Mouse (Mus musculus) adrenal gland (tissue): Measurements from ENCODE around the gene Plppr5.

ENCODE experiments used
- intact Hi-C: fragments of 180-260 bp; cut with DNase I; formaldehyde crosslinking; loops from one replicate; pipeline ENCODE4 v1.15.1; 2025

Gene Plppr5

GRCm38 (mm10) chr3:117694736-117695135, 120.1 kb downstream of the Plppr5 start:
- intact Hi-C loops: no loop called here

- intact Hi-C loops: no loop called here
Observed at GRCm38 (mm10) chr3:117696350-117696749, 121.7 kb downstream of the Plppr5 start.

DNA sequence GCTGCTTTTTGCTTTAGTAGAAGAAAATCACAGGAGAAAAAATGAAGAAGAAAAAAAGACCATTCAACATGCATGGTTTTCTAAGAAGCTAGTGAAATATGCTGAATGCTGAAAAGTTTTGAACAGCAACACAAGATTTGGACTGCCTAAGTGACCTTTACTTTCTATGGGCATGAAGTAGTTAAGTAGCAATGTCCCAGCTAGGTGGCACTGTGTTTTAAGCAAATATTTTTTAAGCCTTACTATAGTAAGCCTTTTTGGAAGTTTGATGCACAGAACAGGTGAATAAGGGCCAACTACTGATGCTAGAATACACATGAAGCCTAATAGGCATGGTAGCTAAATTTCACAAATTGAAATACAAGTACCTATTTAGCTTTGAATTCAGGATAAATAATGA, 134.2 kb downstream of the Plppr5 start:
- intact Hi-C loops: no loop called here

GRCm38 (mm10) chr3:117716534-117717280, 142.1 kb downstream of the Plppr5 start:
- intact Hi-C loops: no loop called here

- intact Hi-C loops: no loop called here
Observed at GRCm38 (mm10) chr3:117723390-117723789, 148.8 kb downstream of the Plppr5 start.

DNA sequence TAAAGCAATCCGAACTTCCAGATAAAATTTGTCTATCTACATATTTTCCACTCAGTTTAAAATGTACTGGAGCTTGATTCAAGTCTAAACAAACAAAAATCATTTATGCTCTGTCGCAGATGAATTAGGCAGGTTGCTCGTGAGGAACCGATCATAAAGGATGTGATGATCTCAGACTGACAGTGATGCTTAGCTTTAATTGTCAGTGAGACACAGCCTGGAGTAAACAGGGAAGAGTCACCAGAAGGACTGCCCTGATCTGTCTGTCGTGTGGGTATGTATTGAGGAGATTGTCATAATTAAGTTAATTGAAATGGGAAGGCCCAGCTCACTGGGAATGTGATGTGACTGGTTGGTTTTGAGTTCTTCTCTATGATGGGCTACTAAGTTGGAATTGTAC, 149.9 kb downstream of the Plppr5 start:
- intact Hi-C loops: no loop called here

- intact Hi-C loops: no loop called here
Observed at GRCm38 (mm10) chr3:117725501-117725900, 150.9 kb downstream of the Plppr5 start.

DNA sequence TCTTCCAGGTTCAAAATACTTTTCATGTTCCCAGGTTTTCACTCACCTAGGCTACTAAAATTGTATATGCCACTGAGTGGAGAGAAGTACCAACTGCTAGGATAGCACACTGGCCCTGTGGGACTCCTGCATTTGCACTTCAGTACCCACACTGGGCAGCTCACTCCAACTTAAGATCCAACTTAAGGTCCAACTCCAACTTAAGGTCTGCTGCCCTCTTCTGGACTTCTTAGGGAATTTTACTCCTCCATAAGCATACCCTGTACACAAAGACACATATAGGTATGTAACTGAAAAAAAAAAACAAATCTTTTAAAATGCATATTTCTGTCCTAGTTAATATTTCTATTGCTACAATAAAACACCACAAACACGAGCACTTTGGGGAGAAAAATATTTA, 153.5 kb downstream of the Plppr5 start:
- intact Hi-C loops: no loop called here

- intact Hi-C loops: no loop called here
Observed at GRCm38 (mm10) chr3:117729121-117730072, 154.8 kb downstream of the Plppr5 start.

DNA sequence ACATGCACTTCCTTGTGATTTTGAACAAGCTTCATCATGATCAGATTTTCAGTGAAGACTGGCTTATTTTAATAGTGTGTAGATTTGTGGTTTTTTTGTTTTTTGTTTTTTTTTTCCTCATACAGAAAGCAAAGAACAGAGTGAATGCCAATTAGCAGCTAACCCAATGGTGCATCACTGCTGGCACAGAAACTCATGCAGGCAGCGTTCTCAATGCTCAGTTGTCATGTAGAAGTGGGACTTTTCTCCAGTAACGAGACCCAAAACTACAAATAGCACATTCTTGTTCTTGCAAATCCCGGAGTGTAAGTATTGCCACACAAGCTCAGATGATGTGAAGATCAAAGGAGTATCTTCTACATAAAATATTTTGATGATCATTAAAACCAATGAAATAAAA, 156.9 kb downstream of the Plppr5 start:
- intact Hi-C loops: no loop called here

DNA sequence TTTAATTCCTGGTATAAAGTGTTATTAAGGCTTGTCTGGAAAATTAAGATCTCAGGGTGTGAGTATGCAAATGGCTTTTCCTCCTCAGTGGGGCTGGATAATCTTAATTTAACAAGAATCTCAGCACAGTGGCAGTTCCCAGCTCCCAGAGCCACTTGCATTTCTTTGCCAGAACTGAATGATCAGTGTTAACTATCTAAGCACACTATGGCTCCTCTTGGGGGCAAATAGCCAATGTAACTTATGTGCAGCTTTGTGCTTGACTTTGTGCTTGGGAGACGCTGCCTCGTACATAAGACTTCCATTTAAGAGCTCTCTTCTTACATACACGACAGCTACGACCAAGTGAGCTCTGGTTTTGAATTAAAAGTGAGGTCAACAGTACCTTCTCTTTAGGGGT, 158.0 kb downstream of the Plppr5 start:
- intact Hi-C loops: no loop called here
